Mouse (Mus musculus): Measurements from ENCODE around the gene Tnni2.

Tnni2 gene

DNA sequence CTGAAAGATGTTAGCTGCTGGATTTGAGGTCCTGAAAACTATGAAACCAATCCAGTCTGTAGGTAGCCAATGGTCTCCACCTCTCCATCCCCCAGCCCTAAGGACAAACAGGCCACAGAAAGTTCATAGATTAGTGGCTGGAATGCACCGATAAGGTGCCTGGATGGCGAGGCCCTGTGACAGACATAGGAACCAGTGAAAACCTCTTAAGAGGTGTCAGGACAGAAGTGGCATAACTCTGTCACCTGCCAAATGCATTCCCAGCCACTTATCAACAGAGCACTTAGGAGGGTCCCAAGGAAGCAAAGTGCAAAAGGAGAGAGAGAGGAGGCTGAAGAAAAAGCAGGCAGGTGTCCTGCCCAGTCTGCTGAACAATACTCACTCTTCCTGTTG is 17.7 kb downstream of the Tnni2 start:
- DNase-seq (ENCODE audit: low spot score in 2 of 2): no peak

DNA sequence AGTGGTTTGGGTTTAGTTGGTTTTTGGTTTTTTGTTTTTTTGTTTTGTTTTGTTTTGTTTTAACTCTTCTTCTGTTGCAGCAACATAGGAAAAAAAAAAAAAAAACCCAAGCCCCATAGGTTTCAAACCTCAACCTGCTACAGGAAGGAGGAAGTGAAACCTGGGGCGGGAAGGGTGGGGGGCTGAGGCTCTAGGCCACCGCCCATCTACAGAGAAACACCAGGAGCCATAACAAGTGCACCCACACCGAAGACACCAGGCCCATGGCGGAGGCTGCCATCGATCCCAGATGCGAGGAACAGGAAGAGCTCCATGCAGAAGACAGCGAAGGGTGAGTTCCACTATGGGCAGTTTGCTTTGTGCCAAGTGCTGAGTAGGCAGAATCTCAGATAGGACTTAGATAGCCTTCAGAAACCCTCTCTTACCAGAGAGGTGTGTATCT is 19.0 kb downstream of the Tnni2 start, which contains the start of gene Lsp1:
Gene Lsp1 (plus strand): TSS at position 174 of the 442 bp plus-strand sequence.
- DNase-seq (ENCODE audit: low spot score in 2 of 2): no peak

DNA sequence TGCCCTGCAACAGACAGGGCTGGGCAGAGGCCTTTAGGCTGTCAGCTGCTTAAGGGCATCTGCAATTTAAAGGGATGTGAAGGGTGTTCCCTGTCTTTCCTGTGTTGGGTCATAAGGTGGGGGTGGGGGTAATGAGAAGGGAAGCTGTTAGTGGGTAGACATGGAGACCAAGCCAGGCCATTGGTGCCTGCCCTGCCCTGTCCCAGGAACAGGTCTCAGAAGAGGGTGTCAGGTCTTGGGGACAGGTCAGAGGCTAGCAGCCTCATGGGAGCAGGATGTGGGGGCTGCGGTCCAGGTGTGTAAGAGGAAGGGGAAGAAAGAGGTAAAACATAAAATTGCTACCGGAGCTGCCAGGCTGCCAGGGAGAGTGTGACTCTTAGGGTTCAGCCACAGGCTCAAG is 19.8 kb downstream of the Tnni2 start:
- no peak for DNase-seq (ENCODE audit: low spot score in 2 of 2)

DNA sequence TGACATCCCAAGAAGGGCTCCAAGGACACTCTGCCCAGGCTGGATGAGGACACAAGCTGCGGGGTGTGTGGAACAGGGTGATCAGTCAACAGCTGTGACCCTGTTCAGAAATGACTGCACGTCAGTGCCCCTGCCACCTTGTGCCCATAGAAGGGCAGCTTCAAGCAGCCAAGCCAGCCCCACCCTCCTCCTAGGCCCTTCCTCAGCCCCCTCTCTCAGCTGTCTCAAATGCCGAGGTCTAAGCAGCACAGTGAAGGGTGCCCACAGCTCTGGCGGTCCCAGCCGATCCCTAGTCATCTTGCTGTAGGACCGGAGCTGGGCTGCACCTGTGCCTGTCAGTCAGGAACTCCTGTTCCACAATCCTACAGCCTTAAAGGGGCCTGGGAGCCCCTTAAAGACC is 20.6 kb downstream of the Tnni2 start:
- no peak for DNase-seq (ENCODE audit: low spot score in 2 of 2)

DNA sequence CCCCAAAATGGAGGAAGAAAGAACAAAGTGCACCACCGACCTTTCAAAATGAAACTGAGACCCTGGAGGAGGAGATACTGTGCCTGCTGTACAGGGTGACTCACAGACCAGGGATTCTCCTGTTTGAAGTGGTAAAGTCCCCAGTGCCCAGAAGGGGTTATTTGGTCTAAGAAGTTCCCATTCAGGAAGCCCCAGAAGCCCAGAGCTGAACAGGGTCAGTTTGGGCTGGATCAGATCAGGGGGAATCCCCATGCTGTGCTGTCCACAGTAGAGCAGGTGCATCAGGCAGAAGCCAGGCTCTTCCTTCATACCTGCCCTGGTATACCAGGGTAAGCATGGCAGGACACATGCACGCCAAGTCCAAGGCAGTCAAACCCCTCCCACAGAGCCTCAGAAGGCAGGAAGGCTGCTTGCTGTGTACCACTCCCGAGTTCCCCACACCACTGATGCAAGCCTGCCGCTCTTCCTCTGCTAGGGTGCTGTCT is 21.0 kb downstream of the Tnni2 start:
- DNase-seq (ENCODE audit: low spot score in 2 of 2): no peak

DNA sequence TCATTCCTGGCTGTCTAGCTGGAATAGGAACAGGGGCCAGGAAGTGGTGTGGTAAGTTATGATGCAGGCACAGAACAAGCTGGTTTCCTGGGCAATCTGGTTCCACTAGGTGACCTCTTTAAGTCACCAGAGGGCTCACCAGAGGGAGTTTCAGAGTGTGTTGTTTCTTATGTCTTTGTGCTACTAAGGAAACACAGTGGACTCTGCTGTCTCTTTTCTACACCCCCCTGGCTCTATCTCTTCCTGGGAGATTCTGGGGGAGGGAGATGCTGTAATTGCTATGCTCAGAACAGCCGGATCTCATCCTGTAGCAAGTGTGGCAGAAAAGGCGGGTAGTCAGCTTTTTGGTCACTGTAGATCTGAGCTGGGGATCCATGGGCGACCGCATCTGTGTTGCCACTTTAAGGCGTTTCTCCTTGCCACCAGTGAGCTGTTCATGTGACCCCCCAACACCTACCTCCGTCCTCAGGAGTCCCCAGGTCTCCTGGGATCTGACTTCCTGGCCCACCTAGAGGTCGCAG is 28.6 kb downstream of the Tnni2 start:
- no peak for DNase-seq (ENCODE audit: low spot score in 2 of 2)

DNA sequence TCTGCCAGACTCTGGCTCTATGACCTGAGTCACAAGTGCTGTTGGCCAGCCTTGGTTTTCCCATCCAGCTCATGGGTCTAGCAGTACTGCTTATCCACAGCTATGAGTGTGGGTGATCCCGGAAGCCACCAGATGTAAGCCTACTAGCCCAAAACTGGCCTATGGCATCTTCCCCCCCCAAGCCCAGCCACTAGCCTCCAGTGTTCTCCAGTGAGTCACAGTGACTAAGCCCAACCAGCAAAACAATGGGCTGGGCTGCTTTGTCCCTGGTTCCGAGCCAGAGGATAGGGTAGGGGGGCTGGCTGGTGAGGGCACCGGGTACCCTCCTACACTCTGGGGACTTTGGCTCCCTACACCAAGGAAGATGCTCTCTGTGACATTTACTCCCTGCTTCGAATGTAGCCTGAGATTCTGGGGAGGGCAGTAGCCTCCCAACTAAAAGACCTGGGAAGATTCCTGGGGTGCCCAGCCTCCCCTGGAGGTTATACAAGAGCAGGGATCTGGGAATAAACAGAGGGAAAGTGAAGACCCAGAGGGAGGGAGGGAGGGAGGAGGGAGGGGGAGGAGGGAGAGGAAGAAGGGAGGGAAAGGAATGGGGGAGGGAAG is 29.3 kb downstream of the Tnni2 start:
- DNase-seq (ENCODE audit: low spot score in 2 of 2): no peak

DNA sequence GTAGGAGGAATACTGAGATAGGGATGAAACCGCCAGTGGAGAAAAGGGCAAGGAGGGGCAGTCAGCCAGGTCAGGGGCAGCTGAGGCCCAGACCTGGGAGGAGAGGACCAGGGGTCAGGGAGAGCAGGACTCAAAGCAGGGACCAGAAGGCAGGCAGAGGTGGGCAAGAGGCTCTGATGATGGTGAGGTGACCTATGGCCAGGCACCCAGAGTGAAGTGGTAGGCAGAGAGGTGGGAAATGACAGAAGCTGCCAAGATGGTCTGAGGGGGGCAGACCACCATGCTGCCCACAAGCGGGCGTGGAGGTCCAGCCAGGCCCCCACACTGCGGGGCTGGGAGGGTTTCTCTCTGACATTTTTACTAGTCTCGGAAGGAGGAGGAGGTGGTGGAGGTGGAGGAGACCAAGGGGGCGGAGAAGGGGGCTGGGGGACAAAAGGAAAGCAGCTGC is 29.8 kb downstream of the Tnni2 start:
- no peak for DNase-seq (ENCODE audit: low spot score in 2 of 2)

DNA sequence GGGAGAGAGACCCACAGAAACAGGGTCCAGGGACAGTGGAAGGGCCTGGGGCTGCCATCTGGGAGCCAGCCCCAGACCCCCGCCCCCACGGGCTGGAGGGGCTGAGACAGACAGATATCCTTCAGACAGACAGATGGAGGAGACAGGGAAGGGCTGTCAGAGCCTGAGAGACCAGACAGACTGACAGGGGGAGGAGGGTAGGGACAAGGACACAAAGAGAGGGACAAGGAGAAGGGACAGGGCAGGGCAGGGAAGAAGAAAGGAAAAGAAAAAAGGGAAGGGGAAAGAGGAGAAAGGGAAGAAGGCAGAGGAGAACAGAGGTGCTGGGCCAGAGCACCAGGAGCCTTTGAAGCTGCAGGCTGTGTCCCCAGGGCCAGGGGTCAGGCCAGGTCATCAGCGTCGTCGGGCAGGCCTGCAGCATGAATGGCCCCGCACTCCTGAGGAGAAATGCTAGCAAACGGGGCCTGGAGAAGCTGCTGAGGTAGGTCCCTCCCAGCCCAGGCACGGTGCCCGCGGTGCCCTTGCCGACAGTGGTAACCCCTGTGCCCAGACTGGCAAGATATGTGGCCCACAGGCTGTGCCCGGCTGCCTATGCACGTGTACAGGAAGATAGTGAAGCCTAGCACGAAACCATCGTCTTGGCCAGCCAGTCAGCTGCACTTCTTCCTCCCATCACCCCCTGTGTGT is 30.4 kb downstream of the Tnni2 start:
- DNase-seq (ENCODE audit: low spot score in 2 of 2): no peak

DNA sequence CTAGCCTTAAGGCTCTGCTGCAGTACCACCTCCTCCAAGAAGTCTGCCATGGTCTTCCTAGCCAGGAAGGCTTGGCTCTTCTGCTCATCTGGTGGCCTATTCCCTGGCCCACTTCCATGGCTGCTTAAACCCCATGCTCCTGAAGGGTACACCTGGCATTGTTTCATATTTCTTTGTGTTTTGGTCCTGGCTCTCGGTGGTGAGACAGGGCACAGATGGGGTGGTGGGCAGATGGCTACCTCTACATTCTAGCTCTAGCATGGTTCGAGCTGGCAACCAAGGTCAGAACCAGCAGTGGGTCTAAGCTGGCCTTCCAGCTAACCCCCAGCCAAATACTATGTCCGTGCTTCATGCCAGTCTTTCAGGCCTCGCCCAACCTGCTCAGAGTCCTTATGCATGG is 31.3 kb downstream of the Tnni2 start:
- no peak for DNase-seq (ENCODE audit: low spot score in 2 of 2)

DNA sequence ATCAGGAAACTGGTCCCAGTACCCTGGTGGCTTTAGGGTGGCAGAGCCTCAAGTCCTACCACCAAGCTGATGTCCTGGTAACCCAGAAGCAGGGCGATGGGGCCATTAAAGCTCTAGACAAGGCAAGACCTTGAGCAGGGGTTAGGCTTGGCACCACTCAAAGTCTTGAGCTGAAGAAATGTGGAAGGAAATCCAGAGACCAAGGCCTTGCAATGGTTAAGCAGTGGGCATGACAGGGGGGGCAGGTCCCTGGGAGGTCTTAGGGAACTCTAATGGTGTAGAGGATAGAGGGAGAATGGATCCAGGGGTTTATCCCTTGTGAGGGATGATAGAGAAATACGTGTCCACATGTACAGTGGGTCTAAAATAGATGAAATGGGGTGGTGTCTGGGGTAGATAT is 31.9 kb downstream of the Tnni2 start:
- no peak for DNase-seq (ENCODE audit: low spot score in 2 of 2)

DNA sequence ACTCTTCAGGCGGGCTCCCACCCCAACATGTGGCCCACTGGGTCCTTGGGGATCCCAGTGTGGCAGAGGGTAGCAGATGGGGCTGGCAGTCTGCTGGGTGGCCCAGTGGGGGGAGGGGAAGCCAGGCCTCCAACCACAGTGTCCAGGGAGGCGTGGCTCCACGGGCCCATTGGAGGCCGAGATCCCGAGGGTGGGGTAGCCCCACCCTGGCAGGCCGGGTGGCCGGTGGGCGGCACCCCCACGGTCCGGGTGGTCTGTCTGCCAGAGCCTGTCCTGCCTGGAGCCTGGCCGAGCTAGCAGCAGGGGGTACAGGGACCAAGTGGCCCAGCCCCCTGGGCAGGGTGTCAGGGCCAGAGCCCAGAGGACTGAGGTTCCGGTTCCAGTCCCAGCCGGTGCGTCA is 33.2 kb downstream of the Tnni2 start:
- DNase-seq (ENCODE audit: low spot score in 2 of 2): no peak

DNA sequence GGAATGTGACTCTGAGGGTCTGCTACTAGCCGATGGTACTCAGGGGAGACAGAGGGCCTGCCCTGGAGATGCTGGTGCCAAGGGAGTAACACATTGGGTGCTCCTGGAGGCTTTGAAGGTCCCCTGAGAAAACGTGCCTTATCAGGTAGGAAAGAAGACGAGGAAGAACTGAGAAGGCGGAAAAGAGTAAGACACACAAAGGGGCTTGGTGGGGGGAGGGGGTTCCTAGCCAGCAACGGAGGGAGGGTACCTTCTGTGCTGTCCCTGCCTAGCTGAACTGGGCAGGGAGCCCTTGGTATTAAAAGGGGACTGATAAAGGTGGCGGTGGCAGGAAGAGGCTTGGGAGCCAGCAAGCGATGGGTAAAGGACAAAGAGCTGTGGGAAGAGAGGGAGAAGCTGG is 34.0 kb downstream of the Tnni2 start:
- DNase-seq (ENCODE audit: low spot score in 2 of 2): no peak

DNA sequence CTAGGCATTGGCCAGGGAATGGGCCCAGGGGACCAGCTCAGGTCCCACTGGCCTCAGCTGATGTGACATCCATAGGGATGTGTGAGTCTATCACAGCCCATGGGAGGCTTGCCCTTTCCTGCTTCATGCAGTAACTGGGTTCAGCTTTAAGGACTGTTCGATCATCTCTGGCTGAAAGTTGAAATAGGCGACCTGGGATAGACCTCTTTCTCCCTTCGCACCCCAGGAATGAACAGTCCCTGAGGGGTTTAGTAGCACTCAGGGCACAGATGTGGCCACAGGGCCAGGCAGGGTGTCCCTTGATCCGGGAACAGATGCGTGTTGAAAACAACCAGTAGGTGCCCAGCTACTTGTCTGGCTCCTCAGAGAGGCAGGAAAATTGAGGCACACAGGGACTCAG is 34.7 kb downstream of the Tnni2 start:
- no peak for DNase-seq (ENCODE audit: low spot score in 2 of 2)

DNA sequence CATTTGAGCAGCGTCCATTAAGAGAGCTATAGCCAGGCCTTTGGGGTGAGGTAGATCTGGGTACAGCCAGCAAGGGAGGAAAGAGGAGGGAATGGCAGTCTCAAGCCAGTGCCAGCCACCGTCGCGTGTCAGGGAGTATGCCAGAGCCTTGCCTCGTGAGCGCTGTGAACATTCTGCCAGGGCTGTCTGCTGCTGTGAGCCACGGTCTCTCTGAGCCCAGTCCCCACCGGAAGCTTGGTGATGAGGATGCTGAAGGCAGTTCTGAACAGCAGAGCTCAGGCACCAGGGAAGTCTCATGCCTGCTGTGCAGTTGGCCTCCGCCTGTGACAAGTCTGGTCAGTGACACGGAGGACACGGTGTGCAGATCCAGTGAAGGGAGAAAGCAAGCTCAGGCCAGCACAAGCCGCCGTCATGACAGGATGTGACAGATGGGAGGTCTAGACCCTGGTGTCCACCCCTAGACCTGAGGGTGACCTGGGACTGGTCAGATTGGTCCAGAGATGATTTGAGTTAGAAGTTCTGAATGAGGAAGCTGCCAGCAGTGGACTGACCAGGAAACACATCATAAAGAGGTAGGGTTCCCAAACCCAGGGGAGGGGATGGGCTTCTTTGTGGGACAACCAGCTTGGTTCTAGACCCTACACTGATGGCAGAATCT is 35.3 kb downstream of the Tnni2 start:
- DNase-seq (ENCODE audit: low spot score in 2 of 2): peak in 1 of 2 experiments; percentile 24

DNA sequence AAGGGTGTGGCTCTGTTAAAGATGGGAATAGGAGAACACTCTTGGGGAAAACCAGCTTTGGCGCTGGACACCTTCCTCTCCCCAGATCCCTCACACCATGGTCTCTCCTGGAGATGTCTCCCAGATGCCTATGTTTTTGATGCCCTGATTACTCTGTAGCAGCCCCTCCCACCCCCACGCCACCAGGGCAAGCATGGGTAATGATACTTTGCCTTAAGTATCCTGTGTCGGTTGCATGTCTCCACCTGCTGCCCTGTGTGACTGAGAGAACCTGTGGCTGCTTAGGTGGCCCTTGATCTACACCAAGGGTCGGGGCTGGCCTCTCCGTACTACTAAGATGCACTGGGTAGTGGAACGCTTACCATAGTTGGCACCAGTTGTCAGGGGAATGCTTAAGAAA is 36.4 kb downstream of the Tnni2 start:
- DNase-seq (ENCODE audit: low spot score in 2 of 2): no peak

DNA sequence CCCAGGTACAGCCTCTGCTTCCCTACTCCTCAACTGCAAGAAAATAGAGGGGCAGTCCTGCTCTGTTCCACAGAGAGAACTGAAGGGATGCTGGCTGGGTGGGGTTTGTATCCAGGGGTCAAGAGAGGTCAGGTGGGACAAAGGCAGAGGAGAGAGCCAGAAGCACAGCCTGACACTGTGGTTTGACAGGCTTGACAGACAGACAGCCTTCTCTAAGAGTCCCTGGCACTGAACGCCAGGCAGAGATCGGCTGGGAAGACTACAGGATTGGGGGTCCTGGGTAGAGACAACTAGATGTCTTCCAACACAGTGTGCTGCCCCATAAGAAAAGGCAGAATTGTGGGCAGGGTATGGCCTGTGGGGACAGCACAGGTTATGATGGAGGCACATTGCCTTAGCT is 37.0 kb downstream of the Tnni2 start:
- no peak for DNase-seq (ENCODE audit: low spot score in 2 of 2)

DNA sequence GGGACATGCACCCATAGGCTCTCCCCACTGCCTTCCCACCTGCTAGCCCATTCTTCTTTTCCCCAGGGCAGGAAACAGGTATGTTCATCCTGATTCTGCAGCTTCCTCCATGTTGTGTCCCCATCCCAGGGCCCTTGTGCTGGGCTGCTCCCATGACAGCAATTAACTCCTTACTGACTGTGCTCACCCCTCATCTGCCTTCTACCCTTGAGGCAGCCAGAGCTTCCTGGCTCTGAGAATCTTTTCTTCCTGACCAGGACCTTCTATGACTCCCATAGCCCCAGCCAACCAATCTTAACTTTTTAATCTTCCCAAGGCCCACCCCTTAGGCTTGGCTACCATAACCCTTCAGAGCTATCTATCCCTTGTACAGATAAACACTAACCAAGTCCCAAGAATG is 37.7 kb downstream of the Tnni2 start:
- no peak for DNase-seq (ENCODE audit: low spot score in 2 of 2)

DNA sequence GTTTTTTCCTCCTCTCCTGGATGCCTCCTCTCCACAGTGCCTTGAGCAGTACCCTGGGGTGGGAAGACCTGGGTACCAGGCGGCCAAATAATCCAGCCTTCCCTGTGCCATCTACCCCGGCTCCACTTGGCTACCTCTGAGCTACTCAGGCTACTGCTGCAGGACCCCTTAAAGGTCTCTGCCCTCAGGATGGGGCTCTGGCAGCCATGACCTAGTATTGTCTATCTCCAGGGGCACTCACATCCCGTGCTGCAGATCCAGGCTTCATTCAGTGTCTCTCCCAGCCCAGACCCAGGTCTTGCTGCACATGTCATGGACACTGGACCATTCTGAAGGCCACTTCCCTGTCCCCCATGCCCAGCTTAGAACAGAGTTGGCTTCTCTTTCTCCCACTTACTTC is 38.3 kb downstream of the Tnni2 start:
- no peak for DNase-seq (ENCODE audit: low spot score in 2 of 2)

DNA sequence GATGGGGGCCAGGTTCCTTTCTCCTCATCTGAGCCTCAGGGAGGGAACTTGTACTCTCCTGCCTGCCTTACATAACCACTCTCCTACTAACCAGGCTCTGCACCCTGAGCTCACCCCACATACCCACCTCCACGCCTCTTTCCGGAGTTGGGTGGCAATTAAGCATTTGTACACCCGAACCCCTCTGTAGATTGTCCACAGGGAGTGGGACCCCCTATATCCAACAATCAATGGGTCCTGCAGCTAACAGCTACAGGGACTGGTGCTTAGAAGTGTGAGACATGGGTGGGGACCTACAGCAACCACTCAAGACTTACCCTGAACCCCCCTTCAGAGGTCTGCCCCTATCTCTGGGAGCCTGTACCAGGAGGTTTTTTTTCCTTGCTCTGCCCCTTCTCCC is 39.1 kb downstream of the Tnni2 start:
- DNase-seq (ENCODE audit: low spot score in 2 of 2): no peak

DNA sequence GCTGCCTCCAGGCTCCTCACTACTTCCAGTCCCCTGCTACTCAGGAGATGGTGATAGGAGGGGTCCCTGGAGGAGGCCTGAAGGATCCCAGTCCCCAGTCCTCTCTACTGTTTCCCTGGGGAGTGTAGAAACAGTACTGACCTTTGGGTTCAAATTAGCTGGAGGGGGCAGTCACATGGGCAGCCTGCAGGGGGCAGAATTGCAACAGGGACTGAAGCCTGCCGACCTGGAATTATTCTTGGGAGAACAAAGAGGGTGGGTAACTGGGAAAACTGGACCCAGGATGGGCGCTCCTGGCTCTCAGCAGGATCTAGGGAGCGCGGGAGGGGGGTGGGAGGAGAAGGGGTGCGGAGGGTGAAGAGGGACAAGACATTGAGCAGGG is 39.6 kb downstream of the Tnni2 start:
- DNase-seq (ENCODE audit: low spot score in 2 of 2): peak in 1 of 2 experiments; percentile 29

DNA sequence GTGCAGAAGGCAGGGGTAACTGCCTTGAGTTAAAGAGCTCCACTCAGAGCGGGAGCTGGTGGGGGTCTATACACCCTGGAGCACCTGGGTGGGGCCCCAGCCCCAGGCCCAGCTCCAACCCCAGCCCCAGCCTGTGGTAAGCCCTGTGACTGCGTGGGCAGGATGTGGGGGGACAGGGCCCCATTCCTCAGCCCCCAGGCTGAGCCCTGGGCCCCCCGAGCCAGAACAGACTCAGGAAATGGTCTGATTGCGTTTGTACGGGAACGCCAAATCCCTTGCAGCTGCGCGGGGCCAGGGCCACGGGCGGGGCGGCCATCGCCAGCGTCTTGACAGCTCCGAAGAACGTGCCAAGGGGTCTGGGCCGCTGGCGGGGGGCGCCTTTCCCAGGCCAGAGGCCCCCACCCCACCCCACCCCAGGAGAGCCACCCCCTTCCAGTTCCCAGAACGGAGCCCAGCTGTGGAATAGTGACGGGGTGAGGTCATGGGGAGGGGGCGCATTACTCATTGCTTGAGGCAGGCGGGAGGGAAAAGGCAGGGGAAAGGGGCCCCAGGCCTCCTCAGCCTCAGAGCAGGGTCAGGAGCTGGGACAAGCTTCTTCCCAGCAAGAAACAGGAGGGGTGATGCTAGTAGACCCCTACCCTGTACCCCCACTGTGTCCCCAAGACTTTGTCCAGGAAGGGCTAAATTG is 40.1 kb downstream of the Tnni2 start:
- no peak for DNase-seq (ENCODE audit: low spot score in 2 of 2)
